Mouse (Mus musculus) lung, embryonic 15.5 days (tissue): ENCODE measurements at regions not wholly inside any gene's neighbourhood (a gene's known extent, or its start where the extent isn't known, plus 50 kb on each side); places are given as distances from the start of the nearest gene placed in this dataset.
"Not testable (repeated sequence)": the region's sequence is repeated elsewhere in the genome, so short reads cannot be mapped to it uniquely, and the experiment has no call there.

ENCODE experiments used
- ATAC-seq: fragments of 200-750 bp; cut with Nextera tagmentation; 2 replicates; pipeline ENCODE4 v1.8.0; 2017; ENCODE audit warnings: moderate number of reproducible peaks, borderline replicate concordance; ENCODE audit not compliant: low FRiP score, low TSS enrichment; ENCODE audit errors: extremely low read depth
- H3K27ac ChIP-seq: fragments of 300-500 bp; sonication (generic); 2 replicates; pipeline ENCODE4 v1.5.1; 2015; ENCODE audit warnings: moderate library complexity, mild to moderate bottlenecking, inconsistent platforms
- H3K27me3 ChIP-seq: fragments of 300-500 bp; sonication (generic); 2 replicates; pipeline ENCODE4 v1.6.1; 2015; ENCODE audit warnings: inconsistent platforms
- H3K36me3 ChIP-seq: fragments of 300-500 bp; sonication (generic); 2 replicates; pipeline ENCODE4 v1.6.1; 2015; ENCODE audit warnings: inconsistent platforms
- H3K4me1 ChIP-seq: fragments of 300-500 bp; sonication (generic); 2 replicates; pipeline ENCODE4 v1.6.1; 2015; ENCODE audit warnings: inconsistent platforms
- H3K4me2 ChIP-seq: fragments of 300-500 bp; sonication (generic); 2 replicates; pipeline ENCODE4 v1.6.1; 2015; ENCODE audit warnings: inconsistent platforms, mild to moderate bottlenecking, moderate library complexity
- H3K4me3 ChIP-seq: fragments of 300-500 bp; sonication (generic); 2 replicates; pipeline ENCODE4 v1.5.1; 2015; ENCODE audit warnings: mild to moderate bottlenecking, inconsistent platforms
- H3K9ac ChIP-seq: fragments of 300-500 bp; sonication (generic); 2 replicates; pipeline ENCODE4 v1.6.1; 2015; ENCODE audit warnings: inconsistent platforms
- H3K9me3 ChIP-seq: fragments of 300-500 bp; sonication (generic); 2 replicates; pipeline ENCODE4 v1.6.1; 2016; ENCODE audit warnings: inconsistent platforms
- WGBS: fragments of 180-500 bp; shearing (Covaris S2); methylation state at CpG from one replicate; pipeline ENCODE4 v1.1.7; 2015; 5-methylcytosine and 5-hydroxymethylcytosine counted together

GRCm38 (mm10) chr6:100408826-100409225 lies 121.5 kb upstream of the Rybp start:
- no peaks in the 10 kb centered on the region for H3K9me3 ChIP-seq
- H3K4me3 ChIP-seq = no peak overlapping the region
- ATAC-seq = no peak
- no peaks in the 10 kb centered on the region for H3K4me1 ChIP-seq
- H3K36me3 ChIP-seq = no peaks in the 10 kb centered on the region
- no peak overlapping the region for H3K27ac ChIP-seq
- no peak overlapping the region for H3K4me2 ChIP-seq
- no peak overlapping the region for H3K9ac ChIP-seq
- H3K27me3 ChIP-seq = no peaks in the 10 kb centered on the region
- WGBS = 70% methylated on average over 8 of the region's 8 CpGs

GRCm38 (mm10) chr6:100406504-100406903 lies 119.2 kb upstream of the Rybp start:
- H3K27me3 ChIP-seq = no peaks in the 10 kb centered on the region
- 68% methylated on average over 4 of the region's 4 CpGs for WGBS

GRCm38 (mm10) chr6:100404161-100404560 lies 116.9 kb upstream of the Rybp start:
- WGBS = 78% methylated on average over 3 of the region's 3 CpGs
- no peak for ATAC-seq
- no peak overlapping the region for H3K4me2 ChIP-seq
- H3K27me3 ChIP-seq = no peaks in the 10 kb centered on the region
- no peaks in the 10 kb centered on the region for H3K4me1 ChIP-seq
- no peak overlapping the region for H3K4me3 ChIP-seq
- no peaks in the 10 kb centered on the region for H3K9me3 ChIP-seq
- H3K36me3 ChIP-seq = no peaks in the 10 kb centered on the region
- no peak overlapping the region for H3K9ac ChIP-seq
- no peak overlapping the region for H3K27ac ChIP-seq

More at GRCm38 (mm10) chr6:100406504-100406903, 119.2 kb upstream of the Rybp start:
- no peak overlapping the region for H3K9ac ChIP-seq
- no peak overlapping the region for H3K27ac ChIP-seq
- H3K9me3 ChIP-seq = no peaks in the 10 kb centered on the region
- no peak for ATAC-seq
- no peak overlapping the region for H3K4me2 ChIP-seq
- H3K4me3 ChIP-seq = no peak overlapping the region
- H3K4me1 ChIP-seq = no peaks in the 10 kb centered on the region
- H3K36me3 ChIP-seq = no peaks in the 10 kb centered on the region

- no peaks in the 10 kb centered on the region for H3K9me3 ChIP-seq
- H3K4me1 ChIP-seq = no peaks in the 10 kb centered on the region
- no peak overlapping the region for H3K27ac ChIP-seq
- no peak overlapping the region for H3K9ac ChIP-seq
- no peak overlapping the region for H3K4me2 ChIP-seq
- H3K36me3 ChIP-seq = no peaks in the 10 kb centered on the region
- peak; percentile 31; the same call in 1 of the 2 replicates for ATAC-seq
- WGBS = 43% methylated on average over 4 of the region's 4 CpGs
- H3K27me3 ChIP-seq = no peaks in the 10 kb centered on the region
- no peak overlapping the region for H3K4me3 ChIP-seq
Observed at GRCm38 (mm10) chr6:100402716-100403115, 115.4 kb upstream of the Rybp start.

GRCm38 (mm10) chr6:100401728-100402127 lies 114.4 kb upstream of the Rybp start:
- Histone ChIP-seq H3K4me1 (peaks cover 4% of the 10 kb centered on the region; the same call in 1 of the 2 replicates), H3K9me3 (no peaks in the 10 kb centered on the region), H3K9ac (no peak overlapping the region), H3K4me3 (no peak overlapping the region), H3K36me3 (no peaks in the 10 kb centered on the region), H3K27ac (no peak overlapping the region), H3K27me3 (no peaks in the 10 kb centered on the region), H3K4me2 (no peak overlapping the region)
- no peak for ATAC-seq
- 84% methylated on average over 2 of the region's 2 CpGs for WGBS

GRCm38 (mm10) chr6:100399387-100399786 lies 112.1 kb upstream of the Rybp start:
- WGBS = 68% methylated on average over 1 of the region's 1 CpGs
- not testable (repeated sequence) for H3K4me3 ChIP-seq, H3K36me3 ChIP-seq, H3K4me2 ChIP-seq, H3K9ac ChIP-seq, H3K27me3 ChIP-seq, ATAC-seq, H3K27ac ChIP-seq, H3K9me3 ChIP-seq
- H3K4me1 ChIP-seq = peaks cover 13% of the 10 kb centered on the region; the same call in 1 of the 2 replicates

GRCm38 (mm10) chr6:100396311-100397200 lies 109.3 kb upstream of the Rybp start:
- H3K4me2 ChIP-seq = no peak overlapping the region
- ATAC-seq = no peak
- no peak overlapping the region for H3K4me3 ChIP-seq
- H3K9ac ChIP-seq = no peak overlapping the region
- peaks cover 13% of the 10 kb centered on the region; the same call in 1 of the 2 replicates for H3K4me1 ChIP-seq
- no peaks in the 10 kb centered on the region for H3K9me3 ChIP-seq
- no peak overlapping the region for H3K27ac ChIP-seq
- no peaks in the 10 kb centered on the region for H3K36me3 ChIP-seq
- 45% methylated on average over 14 of the region's 14 CpGs for WGBS
- H3K27me3 ChIP-seq = no peaks in the 10 kb centered on the region

GRCm38 (mm10) chr6:100390258-100390910 lies 103.1 kb upstream of the Rybp start:
- Histone ChIP-seq H3K9ac (no peak overlapping the region), H3K27me3 (no peaks in the 10 kb centered on the region), H3K4me2 (no peak overlapping the region), H3K9me3 (no peaks in the 10 kb centered on the region), H3K4me3 (no peak overlapping the region), H3K27ac (no peak overlapping the region), H3K4me1 (peaks cover 12% of the 10 kb centered on the region), H3K36me3 (no peaks in the 10 kb centered on the region)
- no peak for ATAC-seq
- WGBS = 69% methylated on average over 7 of the region's 7 CpGs

GRCm38 (mm10) chr6:100387042-100387441 lies 99.8 kb upstream of the Rybp start:
- H3K27me3 ChIP-seq = no peaks in the 10 kb centered on the region
- peak; percentile 12; the same call in 1 of the 2 replicates for ATAC-seq
- H3K9ac ChIP-seq = no peak overlapping the region
- H3K4me2 ChIP-seq = 0 out of 2 replicates have a peak overlapping the region, but pooled peaks have one; percentile 9
- WGBS = 11% methylated on average over 5 of the region's 5 CpGs
- H3K36me3 ChIP-seq = no peaks in the 10 kb centered on the region
- no peaks in the 10 kb centered on the region for H3K9me3 ChIP-seq
- H3K27ac ChIP-seq = 0 out of 2 replicates have a peak overlapping the region, but pooled peaks have one; percentile 2
- no peak overlapping the region for H3K4me3 ChIP-seq
- peaks cover 10% of the 10 kb centered on the region for H3K4me1 ChIP-seq

GRCm38 (mm10) chr6:100385640-100386039 lies 98.4 kb upstream of the Rybp start:
- no peak overlapping the region for H3K4me2 ChIP-seq
- H3K9me3 ChIP-seq = no peaks in the 10 kb centered on the region
- ATAC-seq = no peak
- 48% methylated on average over 8 of the region's 8 CpGs for WGBS
- H3K27me3 ChIP-seq = no peaks in the 10 kb centered on the region
- no peaks in the 10 kb centered on the region for H3K36me3 ChIP-seq
- no peak overlapping the region for H3K4me3 ChIP-seq
- H3K27ac ChIP-seq = no peak overlapping the region
- H3K9ac ChIP-seq = no peak overlapping the region
- H3K4me1 ChIP-seq = peaks cover 13% of the 10 kb centered on the region

- Histone ChIP-seq H3K9me3 (no peaks in the 10 kb centered on the region), H3K27ac (no peak overlapping the region), H3K4me2 (no peak overlapping the region), H3K9ac (no peak overlapping the region), H3K27me3 (no peaks in the 10 kb centered on the region), H3K36me3 (no peaks in the 10 kb centered on the region), H3K4me3 (no peak overlapping the region), H3K4me1 (peaks cover 29% of the 10 kb centered on the region)
- ATAC-seq = no peak
- WGBS = 75% methylated on average over 5 of the region's 5 CpGs
Observed at GRCm38 (mm10) chr6:100381046-100381445, 93.8 kb upstream of the Rybp start.

GRCm38 (mm10) chr6:100380536-100380935 lies 93.3 kb upstream of the Rybp start:
- H3K9me3 ChIP-seq = no peaks in the 10 kb centered on the region
- WGBS = 19% methylated on average over 6 of the region's 6 CpGs
- H3K27ac ChIP-seq = no peak overlapping the region

More at GRCm38 (mm10) chr6:100380536-100380935, 93.3 kb upstream of the Rybp start:
- no peak overlapping the region for H3K9ac ChIP-seq
- H3K4me3 ChIP-seq = no peak overlapping the region
- no peak overlapping the region for H3K4me2 ChIP-seq
- peaks cover 29% of the 10 kb centered on the region for H3K4me1 ChIP-seq
- H3K27me3 ChIP-seq = no peaks in the 10 kb centered on the region
- ATAC-seq = peak; percentile 29; the same call in 1 of the 2 replicates
- H3K36me3 ChIP-seq = no peaks in the 10 kb centered on the region
